Mouse (Mus musculus): ENCODE data around the gene Smc3.
"Not testable (repeated sequence)": the region's sequence is repeated elsewhere in the genome, so short reads cannot be mapped to it uniquely, and the experiment has no call there.

Smc3 gene

DNA sequence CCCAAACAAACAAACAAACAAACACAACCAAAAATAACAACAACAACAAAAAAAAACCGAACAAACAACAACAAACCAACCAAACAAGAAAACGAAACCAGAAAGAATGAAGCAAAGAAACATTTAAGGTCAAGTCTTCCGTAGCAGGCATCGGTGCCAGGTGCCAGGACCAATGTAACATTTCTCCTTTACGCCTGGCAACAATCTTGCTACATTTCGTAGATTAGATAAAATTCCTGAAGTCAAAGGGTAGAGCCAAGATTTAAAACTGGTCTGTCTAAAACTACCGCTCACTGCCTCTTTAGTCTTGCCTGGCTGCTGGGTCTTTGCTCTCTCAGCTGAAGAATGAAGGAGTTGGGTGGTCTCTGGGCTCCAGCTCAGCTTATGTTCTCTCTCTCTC, 24.1 kb upstream of the Smc3 start:
- no peak for DNase-seq (ENCODE audit: low spot score in 2 of 2)

DNA sequence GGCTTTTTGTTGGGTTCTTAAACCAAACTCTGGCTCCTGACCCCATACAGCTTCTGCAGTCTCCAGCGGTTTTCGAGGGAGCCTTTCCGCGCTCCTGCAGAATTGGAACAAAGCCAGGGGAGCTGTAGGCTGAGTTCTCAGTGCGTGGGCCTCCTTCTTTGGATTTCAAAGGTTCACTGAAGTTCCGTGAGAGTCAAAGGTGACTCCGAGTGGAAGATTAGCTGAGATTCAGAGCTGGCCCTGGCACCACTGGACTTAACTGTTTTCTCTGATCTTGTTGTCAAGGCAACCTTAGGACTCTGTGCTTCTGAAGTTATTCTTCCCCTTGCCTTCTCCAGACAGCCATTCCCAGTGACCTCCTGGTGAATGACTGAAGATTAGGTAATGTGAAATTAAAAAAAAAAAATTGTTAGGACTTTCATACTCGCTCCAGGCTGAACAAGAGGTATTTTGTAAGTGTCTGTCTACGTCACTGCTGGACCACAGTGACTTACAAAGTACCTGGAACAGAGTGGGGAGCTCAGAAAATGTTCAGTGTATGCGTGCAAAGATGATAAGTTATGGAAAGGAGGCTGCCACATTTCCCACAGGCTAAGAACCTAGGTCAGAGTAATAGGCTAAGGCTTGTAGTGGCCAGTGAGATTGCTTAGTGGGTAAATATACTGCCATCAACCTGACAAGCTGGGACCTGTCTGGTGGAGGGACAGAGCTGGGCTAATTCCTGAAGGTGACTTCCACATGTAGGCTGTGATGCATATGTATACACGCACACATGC, 23.0 kb upstream of the Smc3 start:
- no peak for DNase-seq (ENCODE audit: low spot score in 2 of 2)

GRCm38 (mm10) chr19:53578597-53579252, 21.5 kb upstream of the Smc3 start:
- DNase-seq (ENCODE audit: low spot score in 2 of 2): peak; percentile 50 to 69

- not testable (repeated sequence) for DNase-seq (ENCODE audit: low spot score in 2 of 2)
These were observed 19.9 kb upstream of the Smc3 start for GRCm38 (mm10) chr19:53580271-53580670.

GRCm38 (mm10) chr19:53587686-53588085, 12.5 kb upstream of the Smc3 start:
- not testable (repeated sequence) for DNase-seq (ENCODE audit: low spot score in 2 of 2)

DNA sequence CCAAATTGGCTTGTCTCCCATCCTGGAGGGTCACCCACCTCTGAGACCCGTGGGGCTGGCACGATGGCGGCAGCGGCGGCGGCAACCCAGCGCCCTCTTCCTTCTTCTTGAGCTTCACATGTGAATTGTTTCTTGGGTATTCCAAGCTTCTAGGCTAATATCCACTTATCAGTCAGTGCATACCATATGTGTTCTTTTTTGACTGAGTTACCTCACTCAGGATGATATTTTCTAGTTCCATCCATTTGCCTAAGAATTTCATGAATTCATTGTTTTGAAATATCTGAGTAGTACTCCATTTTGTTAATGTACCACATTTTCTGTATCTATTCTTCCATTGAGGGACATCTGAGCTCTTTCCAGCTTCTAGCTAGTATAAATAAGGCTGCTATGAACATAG, 11.2 kb upstream of the Smc3 start, which contains the start of gene Nutf2-ps1:
Nutf2-ps1 (minus strand) TSS at position 101 of the 400 bp plus-strand sequence.
- not testable (repeated sequence) for DNase-seq (ENCODE audit: low spot score in 2 of 2)

- no peak for DNase-seq (ENCODE audit: low spot score in 2 of 2)
These were observed 3.3 kb upstream of the Smc3 start for GRCm38 (mm10) chr19:53596723-53597474.

DNA sequence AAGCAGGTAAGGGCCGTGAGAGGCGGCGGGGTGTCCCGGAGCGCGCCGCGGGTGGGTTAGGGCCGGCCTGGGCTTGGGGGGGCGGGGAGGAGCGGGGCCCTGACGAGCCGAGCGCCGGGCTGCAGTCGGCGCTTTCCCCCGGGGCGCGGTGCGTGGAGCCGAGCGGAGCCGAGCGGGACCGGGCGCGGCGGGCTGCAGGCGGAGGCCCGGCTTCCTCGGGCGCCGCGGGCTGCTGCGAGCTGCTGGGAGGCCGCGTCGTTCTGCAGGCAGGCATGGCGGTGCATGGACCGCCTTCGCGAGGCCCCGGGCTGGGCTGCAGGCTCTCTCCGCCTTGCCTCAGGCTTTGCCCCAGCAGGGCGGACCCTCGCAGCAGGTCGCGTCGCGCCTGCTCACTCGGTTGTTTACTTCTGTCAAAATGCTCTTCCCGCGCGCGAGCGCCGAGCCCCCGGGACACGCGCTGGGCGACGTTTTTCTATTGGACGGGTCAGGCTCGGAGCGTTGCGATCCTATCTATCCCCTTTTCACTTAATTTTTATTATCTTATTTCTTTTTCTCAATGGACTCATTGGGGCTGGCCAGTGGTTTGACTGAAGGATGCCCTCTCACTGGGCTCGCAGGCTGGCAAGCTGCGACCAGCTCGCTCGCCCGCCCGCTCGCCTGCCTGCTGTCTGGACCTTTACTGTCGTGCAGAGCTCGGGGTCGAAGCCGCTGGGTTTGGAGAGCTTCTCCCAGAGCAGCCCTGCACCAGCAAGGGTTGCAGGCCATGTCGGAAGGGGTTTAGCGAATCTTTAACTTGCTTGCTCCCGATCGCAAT, 558 bp downstream of the Smc3 start:
- DNase-seq (ENCODE audit: low spot score in 2 of 2): peak; percentile 46 to 58

GRCm38 (mm10) chr19:53601363-53601655, 1.1 kb downstream of the Smc3 start:
- no peak for DNase-seq (ENCODE audit: low spot score in 2 of 2)

- no peak for DNase-seq (ENCODE audit: low spot score in 2 of 2)
These were observed 8.7 kb downstream of the Smc3 start for GRCm38 (mm10) chr19:53608921-53609320.

DNA sequence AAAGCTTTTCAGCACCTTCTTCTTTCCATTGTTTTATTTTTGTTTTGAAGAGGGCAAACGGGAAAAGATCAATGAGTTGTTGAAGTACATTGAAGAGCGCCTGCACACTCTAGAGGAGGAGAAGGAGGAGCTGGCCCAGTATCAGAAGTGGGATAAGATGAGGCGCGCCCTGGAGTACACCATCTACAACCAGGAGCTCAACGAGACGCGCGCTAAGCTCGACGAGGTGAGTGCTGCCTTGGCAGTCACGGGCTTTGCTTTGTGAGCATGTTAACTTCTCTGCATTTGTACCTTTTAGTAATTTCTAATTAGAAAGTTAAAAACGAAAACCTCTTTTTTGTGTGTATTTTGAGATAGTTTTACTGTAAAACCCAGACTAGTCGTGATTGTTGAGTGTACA, 21.5 kb downstream of the Smc3 start:
- no peak for DNase-seq (ENCODE audit: low spot score in 2 of 2)

DNA sequence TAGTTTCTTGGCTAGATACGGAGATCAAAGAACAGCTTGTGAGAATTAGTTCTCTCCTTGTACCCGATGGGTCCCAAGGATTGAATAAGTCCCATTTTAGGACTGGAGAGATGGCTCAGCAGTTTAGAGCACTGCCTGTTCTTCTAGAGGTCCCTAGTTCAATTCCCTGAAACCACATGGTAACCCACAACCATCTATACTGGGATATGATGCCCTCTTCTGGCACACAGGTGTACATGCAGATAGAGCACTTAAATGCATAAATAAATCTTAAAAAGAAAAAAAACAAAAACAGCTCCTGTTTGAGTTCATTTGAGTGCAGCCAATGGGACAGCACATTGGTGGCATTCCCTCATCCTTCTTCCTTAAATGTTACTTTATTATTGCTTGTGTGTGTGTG, 37.8 kb downstream of the Smc3 start:
- DNase-seq (ENCODE audit: low spot score in 2 of 2): no peak

DNA sequence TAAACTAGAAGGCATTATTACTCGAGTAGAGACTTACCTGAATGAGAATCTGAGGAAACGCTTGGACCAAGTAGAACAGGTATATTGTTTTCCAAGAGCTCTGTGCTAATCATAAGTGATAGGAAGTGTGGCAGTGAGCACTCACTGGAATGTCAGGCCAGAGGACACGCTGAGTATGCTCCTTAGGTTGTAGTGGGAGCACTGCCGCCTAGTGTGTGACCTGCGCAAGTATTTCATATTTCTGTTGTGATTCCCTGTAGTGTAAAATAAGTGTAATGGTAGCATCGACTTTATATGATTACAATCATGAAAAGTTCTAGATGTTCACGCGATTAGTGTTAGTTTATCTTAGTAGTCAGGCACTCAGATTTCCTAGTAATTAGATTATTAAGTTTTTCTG, 38.5 kb downstream of the Smc3 start:
- no peak for DNase-seq (ENCODE audit: low spot score in 2 of 2)

GRCm38 (mm10) chr19:53644020-53644595, 43.9 kb downstream of the Smc3 start:
- DNase-seq (ENCODE audit: low spot score in 2 of 2): no peak

DNA sequence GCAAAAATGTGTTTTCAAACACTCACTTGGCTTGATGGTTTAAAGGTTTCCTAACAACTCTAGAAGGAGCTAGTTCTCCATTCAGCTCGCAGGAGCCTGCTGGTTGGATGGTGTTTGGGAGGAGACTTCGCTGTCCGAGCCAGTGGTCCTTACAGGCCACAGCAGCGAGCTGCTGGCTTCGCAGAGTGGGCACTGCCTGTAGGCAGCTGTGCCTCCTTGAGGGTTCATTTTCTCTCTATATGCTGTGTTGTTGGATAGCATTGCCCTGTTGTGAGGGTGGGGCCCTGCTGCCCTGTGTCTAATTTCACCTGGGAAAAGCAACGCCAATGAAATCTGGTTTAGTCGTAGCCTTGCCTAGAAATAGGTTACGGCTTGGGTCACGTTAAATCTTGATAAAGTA, 47.1 kb downstream of the Smc3 start:
- DNase-seq (ENCODE audit: low spot score in 2 of 2): no peak

DNA sequence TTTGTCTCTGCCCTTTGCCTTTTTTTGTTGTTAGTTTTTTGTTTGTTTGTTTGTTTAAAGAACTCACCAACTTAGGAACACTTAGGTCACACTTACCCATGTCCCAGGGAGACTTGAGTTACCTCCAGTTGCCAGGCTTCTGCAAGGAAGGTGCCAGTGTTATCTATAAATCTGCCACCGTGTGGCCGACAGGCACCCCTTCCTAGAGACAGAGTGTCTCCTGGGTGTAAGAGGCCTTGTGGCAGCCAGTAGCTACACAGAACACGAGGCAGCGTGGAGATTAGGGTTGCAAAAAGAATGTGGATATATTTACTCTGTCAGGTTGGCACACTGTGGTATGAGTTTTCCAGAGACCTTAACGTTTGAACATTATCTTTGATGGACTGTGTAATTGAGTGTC, 47.9 kb downstream of the Smc3 start:
- no peak for DNase-seq (ENCODE audit: low spot score in 2 of 2)

DNA sequence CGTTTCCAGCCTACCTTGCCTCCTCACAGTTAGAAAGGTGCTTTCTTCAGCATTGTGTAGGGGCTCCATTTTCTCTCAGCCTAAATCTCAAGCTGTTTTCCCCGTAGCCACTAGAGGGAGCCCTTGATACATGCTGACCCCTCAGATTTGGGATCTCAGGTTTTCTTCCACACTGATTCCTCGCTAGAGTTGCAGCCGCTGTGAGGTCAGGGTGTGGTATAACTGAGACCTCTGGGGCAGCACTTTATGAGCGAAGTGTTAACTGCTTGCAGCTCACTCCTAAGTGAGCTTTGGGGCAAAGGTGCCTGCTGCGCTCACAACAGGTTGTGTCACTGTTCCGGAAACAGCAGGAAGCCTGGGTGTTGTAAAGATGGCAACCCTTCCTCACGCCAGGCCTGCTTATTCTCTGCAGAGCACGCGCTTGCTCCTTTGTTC, 48.6 kb downstream of the Smc3 start:
- peak; percentile 82 to 89 for DNase-seq (ENCODE audit: low spot score in 2 of 2)

- DNase-seq (ENCODE audit: low spot score in 2 of 2): peak in 1 of 2 experiments; percentile 37
These were observed 49.2 kb downstream of the Smc3 start for GRCm38 (mm10) chr19:53649361-53649760.

- DNase-seq (ENCODE audit: low spot score in 2 of 2): no peak
These were observed 49.6 kb downstream of the Smc3 start for GRCm38 (mm10) chr19:53649802-53650201.

GRCm38 (mm10) chr19:53650921-53651320, 50.7 kb downstream of the Smc3 start:
- DNase-seq (ENCODE audit: low spot score in 2 of 2): no peak

DNA sequence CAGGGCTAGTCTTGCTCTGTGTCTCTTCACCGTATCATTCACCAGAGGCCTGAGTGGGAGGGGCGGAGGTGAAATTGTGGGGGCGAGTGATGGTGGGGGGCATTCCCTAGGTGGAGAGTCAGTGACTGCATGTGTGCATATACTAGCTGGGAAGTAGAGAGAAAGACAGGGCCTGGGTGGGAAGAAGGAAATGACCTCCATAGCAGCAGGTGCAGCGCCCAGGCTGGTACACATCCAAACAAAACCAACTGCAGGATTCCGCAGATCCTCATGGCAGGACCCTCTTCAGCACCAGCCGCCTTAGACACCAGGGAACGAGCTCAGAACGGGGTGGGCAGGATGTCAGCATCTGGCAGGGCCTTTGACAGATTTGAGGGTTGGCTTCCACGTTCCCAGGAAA, 52.1 kb downstream of the Smc3 start:
- no peak for DNase-seq (ENCODE audit: low spot score in 2 of 2)

Data from frontal cortex, postnatal 36 days (tissue).